Mouse (Mus musculus): ENCODE results near the gene Eml5. TPM values are rescaled to one million over a fixed set of nuclear protein-coding genes. Genes with fewer than 3 reads are reported as not detected.

Gene Eml5
- polyA plus RNA-seq (2015; fragmentation: Nextera tagmentation; extraction: Ambion mirVana) = 3.4 and 5.0 TPM in 2 replicates

- Histone ChIP-seq H3K4me2 (replicated peaks; ENCODE audit: low read depth, low read length) (peak within 1 kb of the TSS; percentile 96), H3K9ac (replicated peaks; ENCODE audit: low read length) (peak within 1 kb of the TSS; percentile 65), H3K36me3 (ENCODE audit: insufficient read depth, low read length) (no peaks in the 10 kb centered on the region), H3K4me3 (ENCODE audit: low read length) (peak within 1 kb of the TSS; percentile 73), H3K27me3 (ENCODE audit: insufficient read depth, low read length) (peaks cover 15% of the 10 kb centered on the region), H3K4me1 (ENCODE audit: insufficient read depth, low read length) (peaks cover 5% of the 10 kb centered on the region; the same call in 1 of the 2 replicates), H3K9me3 (ENCODE audit: low read length) (no peaks in the 10 kb centered on the region), H3K27ac (ENCODE audit: low read length) (0 out of 2 replicates have a peak within 1 kb of the TSS, but pooled peaks have one; percentile 14)
- under 1% methylated on average over 87 of the region's 101 CpGs for WGBS
- ATAC-seq (ENCODE audit: low FRiP score, low TSS enrichment) = peak; percentile 96
Observed at GRCm38 (mm10) chr12:98900881-98901801, at the start of gene Eml5. TSS of gene Eml5 (minus strand) at chr12:98901484.

- peaks cover 5% of the 10 kb centered on the region; the same call in 1 of the 2 replicates for H3K9me3 ChIP-seq (ENCODE audit: low read length)
- no peak overlapping the region for H3K27ac ChIP-seq (ENCODE audit: low read length)
- no peaks in the 10 kb centered on the region for H3K27me3 ChIP-seq (ENCODE audit: insufficient read depth, low read length)
- ATAC-seq (ENCODE audit: low FRiP score, low TSS enrichment) = no peak
- H3K36me3 ChIP-seq (ENCODE audit: insufficient read depth, low read length) = no peaks in the 10 kb centered on the region
- no peak overlapping the region for H3K4me3 ChIP-seq (ENCODE audit: low read length)
- H3K4me1 ChIP-seq (ENCODE audit: insufficient read depth, low read length) = no peaks in the 10 kb centered on the region
- H3K9ac ChIP-seq (replicated peaks; ENCODE audit: low read length) = no peak overlapping the region
- 100% methylated on average over 1 of the region's 1 CpGs for WGBS
- no peak overlapping the region for H3K4me2 ChIP-seq (replicated peaks; ENCODE audit: low read depth, low read length)
Observed at GRCm38 (mm10) chr12:98932856-98933255, 31.6 kb upstream of the Eml5 start.

GRCm38 (mm10) chr12:98932441-98932840, 31.2 kb upstream of the Eml5 start:
- WGBS = 39% methylated on average over 4 of the region's 4 CpGs
- H3K4me1 ChIP-seq (ENCODE audit: insufficient read depth, low read length) = no peaks in the 10 kb centered on the region
- no peaks in the 10 kb centered on the region for H3K27me3 ChIP-seq (ENCODE audit: insufficient read depth, low read length)
- ATAC-seq (ENCODE audit: low FRiP score, low TSS enrichment) = no peak
- no peak overlapping the region for H3K27ac ChIP-seq (ENCODE audit: low read length)
- H3K4me2 ChIP-seq (replicated peaks; ENCODE audit: low read depth, low read length) = no peak overlapping the region
- H3K9ac ChIP-seq (replicated peaks; ENCODE audit: low read length) = no peak overlapping the region
- H3K36me3 ChIP-seq (ENCODE audit: insufficient read depth, low read length) = no peaks in the 10 kb centered on the region
- H3K4me3 ChIP-seq (ENCODE audit: low read length) = no peak overlapping the region
- peaks cover 5% of the 10 kb centered on the region; the same call in 1 of the 2 replicates for H3K9me3 ChIP-seq (ENCODE audit: low read length)

GRCm38 (mm10) chr12:98931174-98931573, 29.9 kb upstream of the Eml5 start:
- Histone ChIP-seq H3K9me3 (ENCODE audit: low read length) (peaks cover 5% of the 10 kb centered on the region; the same call in 1 of the 2 replicates), H3K4me2 (replicated peaks; ENCODE audit: low read depth, low read length) (no peak overlapping the region), H3K4me1 (ENCODE audit: insufficient read depth, low read length) (no peaks in the 10 kb centered on the region), H3K4me3 (ENCODE audit: low read length) (no peak overlapping the region), H3K9ac (replicated peaks; ENCODE audit: low read length) (no peak overlapping the region), H3K36me3 (ENCODE audit: insufficient read depth, low read length) (no peaks in the 10 kb centered on the region), H3K27ac (ENCODE audit: low read length) (no peak overlapping the region), H3K27me3 (ENCODE audit: insufficient read depth, low read length) (no peaks in the 10 kb centered on the region)
- WGBS = 93% methylated on average over 4 of the region's 4 CpGs
- ATAC-seq (ENCODE audit: low FRiP score, low TSS enrichment) = no peak

DNA sequence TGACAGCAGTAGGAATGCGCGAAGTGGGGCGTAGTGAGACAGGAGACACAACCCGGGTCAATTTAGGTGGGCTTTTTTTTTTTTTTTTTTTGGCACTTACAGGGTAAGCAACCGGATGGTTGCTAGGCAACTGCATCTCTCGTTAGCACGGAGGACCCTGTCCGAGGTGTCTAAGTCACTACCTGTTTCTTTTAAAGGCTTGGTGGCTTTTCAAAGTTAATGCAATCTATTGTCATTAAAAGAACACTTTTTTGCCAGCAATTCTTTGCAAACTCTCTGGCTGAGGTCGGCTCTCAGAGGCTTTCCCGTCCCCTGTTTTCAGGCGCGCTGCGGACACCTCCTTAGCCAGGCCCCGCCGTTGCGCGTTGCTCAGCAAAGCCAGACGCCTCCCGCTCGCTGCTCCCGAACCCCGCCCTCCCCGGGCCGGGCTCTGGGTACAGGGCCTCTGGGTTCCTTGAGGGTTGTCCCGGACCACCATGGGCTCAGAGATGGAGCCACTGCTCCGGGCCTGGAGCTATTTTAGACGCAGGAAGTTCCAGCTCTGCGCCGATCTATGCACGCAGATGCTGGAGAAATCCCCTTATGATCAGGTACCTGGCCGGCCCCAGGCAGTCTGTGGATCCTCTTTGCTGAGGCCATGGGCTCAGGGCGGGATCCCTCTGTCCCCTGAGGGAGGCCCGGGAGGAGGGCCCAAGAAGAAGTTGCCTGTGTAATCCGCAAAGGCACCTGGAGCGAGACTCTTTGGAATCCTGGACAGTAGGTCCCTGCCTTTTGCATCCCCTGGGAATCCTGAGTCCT, 19.1 kb upstream of the Eml5 start, which contains the start of gene Ttc8:
Gene Ttc8 (plus strand): TSS at position 381 of the 798 bp plus-strand sequence.
- Histone ChIP-seq H3K9me3 (ENCODE audit: low read length) (no peaks in the 10 kb centered on the region), H3K9ac (replicated peaks; ENCODE audit: low read length) (peak within 1 kb of the TSS; percentile 68), H3K27ac (ENCODE audit: low read length) (peak within 1 kb of the TSS; percentile 41; the same call in 1 of the 2 replicates), H3K27me3 (ENCODE audit: insufficient read depth, low read length) (peaks cover 3% of the 10 kb centered on the region; the same call in 1 of the 2 replicates), H3K4me1 (ENCODE audit: insufficient read depth, low read length) (peaks cover 3% of the 10 kb centered on the region; the same call in 1 of the 2 replicates), H3K4me2 (replicated peaks; ENCODE audit: low read depth, low read length) (peak within 1 kb of the TSS; percentile 64), H3K4me3 (ENCODE audit: low read length) (peak within 1 kb of the TSS; percentile 59), H3K36me3 (ENCODE audit: insufficient read depth, low read length) (no peaks in the 10 kb centered on the region)
- WGBS = 0% methylated on average over 35 of the region's 35 CpGs
- ATAC-seq (ENCODE audit: low FRiP score, low TSS enrichment) = peak; percentile 99

- Histone ChIP-seq H3K27me3 (ENCODE audit: insufficient read depth, low read length) (no peaks in the 10 kb centered on the region), H3K9me3 (ENCODE audit: low read length) (no peaks in the 10 kb centered on the region), H3K27ac (ENCODE audit: low read length) (no peak overlapping the region), H3K4me2 (replicated peaks; ENCODE audit: low read depth, low read length) (no peak overlapping the region), H3K36me3 (ENCODE audit: insufficient read depth, low read length) (no peaks in the 10 kb centered on the region), H3K4me3 (ENCODE audit: low read length) (no peak overlapping the region), H3K4me1 (ENCODE audit: insufficient read depth, low read length) (no peaks in the 10 kb centered on the region), H3K9ac (replicated peaks; ENCODE audit: low read length) (no peak overlapping the region)
- WGBS = 79% methylated on average over 9 of the region's 9 CpGs
- no peak for ATAC-seq (ENCODE audit: low FRiP score, low TSS enrichment)
Observed at GRCm38 (mm10) chr12:98910096-98910495, 8.8 kb upstream of the Eml5 start.

- WGBS = 73% methylated on average over 5 of the region's 5 CpGs
- no peaks in the 10 kb centered on the region for H3K36me3 ChIP-seq (ENCODE audit: insufficient read depth, low read length)
Observed at GRCm38 (mm10) chr12:98905466-98905865, 4.2 kb upstream of the Eml5 start.

GRCm38 (mm10) chr12:98900341-98900880, 873 bp downstream of the Eml5 start:
- H3K9ac ChIP-seq (replicated peaks; ENCODE audit: low read length) = peak overlapping the region; percentile 65
- peak overlapping the region; percentile 96 for H3K4me2 ChIP-seq (replicated peaks; ENCODE audit: low read depth, low read length)
- ATAC-seq (ENCODE audit: low FRiP score, low TSS enrichment) = peak; percentile 12; the same call in 1 of the 2 replicates
- H3K27me3 ChIP-seq (ENCODE audit: insufficient read depth, low read length) = peaks cover 15% of the 10 kb centered on the region
- H3K4me1 ChIP-seq (ENCODE audit: insufficient read depth, low read length) = peaks cover 5% of the 10 kb centered on the region; the same call in 1 of the 2 replicates
- no peaks in the 10 kb centered on the region for H3K36me3 ChIP-seq (ENCODE audit: insufficient read depth, low read length)
- no peaks in the 10 kb centered on the region for H3K9me3 ChIP-seq (ENCODE audit: low read length)
- 2% methylated on average over 31 of the region's 31 CpGs for WGBS
- no peak overlapping the region for H3K27ac ChIP-seq (ENCODE audit: low read length)
- peak overlapping the region; percentile 73 for H3K4me3 ChIP-seq (ENCODE audit: low read length)

More at GRCm38 (mm10) chr12:98905466-98905865, 4.2 kb upstream of the Eml5 start:
- Histone ChIP-seq H3K27me3 (ENCODE audit: insufficient read depth, low read length) (peaks cover 1% of the 10 kb centered on the region), H3K27ac (ENCODE audit: low read length) (no peak overlapping the region), H3K4me3 (ENCODE audit: low read length) (no peak overlapping the region), H3K9ac (replicated peaks; ENCODE audit: low read length) (no peak overlapping the region), H3K4me1 (ENCODE audit: insufficient read depth, low read length) (peaks cover under 1% of the 10 kb centered on the region; the same call in 1 of the 2 replicates), H3K9me3 (ENCODE audit: low read length) (no peaks in the 10 kb centered on the region), H3K4me2 (replicated peaks; ENCODE audit: low read depth, low read length) (no peak overlapping the region)
- no peak for ATAC-seq (ENCODE audit: low FRiP score, low TSS enrichment)

- Histone ChIP-seq H3K27me3 (ENCODE audit: insufficient read depth, low read length) (peaks cover 15% of the 10 kb centered on the region), H3K4me2 (replicated peaks; ENCODE audit: low read depth, low read length) (peak overlapping the region; percentile 96; the same call in 1 of the 2 replicates), H3K27ac (ENCODE audit: low read length) (no peak overlapping the region), H3K4me1 (ENCODE audit: insufficient read depth, low read length) (peaks cover 5% of the 10 kb centered on the region; the same call in 1 of the 2 replicates), H3K9ac (replicated peaks; ENCODE audit: low read length) (no peak overlapping the region), H3K4me3 (ENCODE audit: low read length) (peak overlapping the region; percentile 73; the same call in 1 of the 2 replicates), H3K36me3 (ENCODE audit: insufficient read depth, low read length) (no peaks in the 10 kb centered on the region), H3K9me3 (ENCODE audit: low read length) (no peaks in the 10 kb centered on the region)
- 72% methylated on average over 6 of the region's 6 CpGs for WGBS
- no peak for ATAC-seq (ENCODE audit: low FRiP score, low TSS enrichment)
Observed at GRCm38 (mm10) chr12:98899676-98900075, 1.6 kb downstream of the Eml5 start.

All from kidney, embryonic 16.5 days (tissue).